In the genomic region with DNA sequence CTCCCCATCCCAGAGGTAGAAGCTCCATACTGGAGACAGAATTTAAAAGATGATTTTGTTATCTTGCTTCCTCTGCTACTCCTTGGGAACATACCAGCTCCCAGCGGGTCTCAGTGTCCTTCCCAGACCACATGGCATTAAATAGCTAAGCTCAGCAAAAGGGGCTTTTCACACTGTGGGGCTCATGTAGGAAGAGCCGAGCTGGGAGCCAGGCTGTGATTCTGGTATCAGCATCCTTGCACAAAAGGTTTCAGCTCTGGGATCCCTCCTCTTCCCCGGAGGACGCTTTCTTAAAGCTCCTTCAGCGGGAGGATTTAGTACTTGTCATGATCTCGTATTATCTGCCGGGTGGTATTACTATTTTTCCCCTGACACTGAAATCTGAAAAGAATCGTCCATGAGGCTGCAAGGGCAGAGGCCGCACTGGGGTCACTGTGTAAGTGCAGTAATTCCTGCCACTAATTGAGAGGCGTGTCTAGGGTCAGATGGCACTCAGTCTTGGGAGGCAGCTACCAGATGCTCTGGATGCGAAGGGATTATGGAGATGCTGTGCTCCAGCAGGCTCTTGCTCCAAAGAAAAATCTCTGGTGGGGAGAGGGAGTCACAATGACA, we compare ENCODE assay signal across 18 mouse cellular contexts.
DNase-seq lines count a peak whose midpoint lies in the region; ATAC-seq lines count a peak whose summit lies in the region.
"Had no signal": no experiment of that assay in that cellular context is flagged by ENCODE, and none has a peak within 500 bp of the region (broad histone marks: within the 10 kb centered on the region; RNA-seq: fewer than 3 reads in every experiment).

No protein-coding gene starts in this region.

- H3K27me3 ChIP-seq in forebrain, embryonic 12.5 days: peaks cover 14% of the 10 kb centered on the region
- H3K27me3 ChIP-seq in forebrain, embryonic 15.5 days: no peaks in the 10 kb centered on the region
- no peaks in the 10 kb centered on the region for H3K27me3 ChIP-seq in hindbrain, embryonic 12.5 days
- no peaks in the 10 kb centered on the region; the same call in 1 of the 2 replicates for H3K27me3 ChIP-seq in midbrain, embryonic 15.5 days (replicated peaks)
- H3K27me3 ChIP-seq in kidney, embryonic 14.5 days (ENCODE audit: control insufficient read depth, insufficient read depth, low read length): no peaks in the 10 kb centered on the region
- H3K27me3 ChIP-seq: Patski had no signal

- H3K9ac ChIP-seq in forebrain, embryonic 12.5 days: no peak overlapping the region
- no peak overlapping the region for H3K9ac ChIP-seq in forebrain, embryonic 15.5 days (replicated peaks)
- no peak overlapping the region for H3K9ac ChIP-seq in hindbrain, embryonic 12.5 days
- H3K9ac ChIP-seq in midbrain, embryonic 15.5 days: no peak overlapping the region
- no peak overlapping the region for H3K9ac ChIP-seq in kidney, embryonic 14.5 days (ENCODE audit: low read depth, low read length)
- H3K9ac ChIP-seq: limb, embryonic 13.5 days had no signal

- 5% methylated on average over 11 of the region's 11 CpGs for WGBS in forebrain, embryonic 12.5 days
- WGBS in forebrain, embryonic 15.5 days: 7% methylated on average over 11 of the region's 11 CpGs
- 7% methylated on average over 11 of the region's 11 CpGs for WGBS in hindbrain, embryonic 12.5 days
- WGBS in midbrain, embryonic 15.5 days: 8% methylated on average over 11 of the region's 11 CpGs
- 10% methylated on average over 11 of the region's 11 CpGs for WGBS in kidney, embryonic 14.5 days

- no peak overlapping the region for H3K4me3 ChIP-seq in forebrain, embryonic 12.5 days (replicated peaks)
- no peak overlapping the region for H3K4me3 ChIP-seq in forebrain, embryonic 15.5 days
- no peak overlapping the region for H3K4me3 ChIP-seq in hindbrain, embryonic 12.5 days
- no peak overlapping the region for H3K4me3 ChIP-seq in midbrain, embryonic 15.5 days
- no peak overlapping the region for H3K4me3 ChIP-seq in kidney, embryonic 14.5 days (ENCODE audit: low read length)
- H3K4me3 ChIP-seq: erythroblast, embryonic 14.5 days; heart, adult 2 months; limb, embryonic 13.5 days had no signal

- no peak overlapping the region for H3K27ac ChIP-seq in forebrain, embryonic 12.5 days
- no peak overlapping the region for H3K27ac ChIP-seq in forebrain, embryonic 15.5 days (replicated peaks)
- no peak overlapping the region for H3K27ac ChIP-seq in hindbrain, embryonic 12.5 days
- peak overlapping the region; percentile 56 for H3K27ac ChIP-seq in midbrain, embryonic 15.5 days
- H3K27ac ChIP-seq in kidney, embryonic 14.5 days (ENCODE audit: low read depth, low read length): no peak overlapping the region
- H3K27ac ChIP-seq: heart, adult 2 months; kidney, postnatal 0 days; limb, embryonic 13.5 days had no signal

- peak; percentile 91 for DNase-seq in embryo, embryonic 10 days (ENCODE audit: low spot score)
- no peak for DNase-seq in kidney, adult 18-20 months
- no peak for DNase-seq in thymus, postnatal 0 days (ENCODE audit: low spot score)
- DNase-seq: cerebellum, adult 18-20 months; heart, adult 2 months; heart, postnatal 10 days; lung, postnatal 4 days; right cerebral cortex, postnatal 25 days; thymus, postnatal 4 days had no signal

- H3K4me2 ChIP-seq in forebrain, embryonic 12.5 days: peak overlapping the region; percentile 6; the same call in 1 of the 2 replicates
- H3K4me2 ChIP-seq in forebrain, embryonic 15.5 days (replicated peaks): no peak overlapping the region
- H3K4me2 ChIP-seq in hindbrain, embryonic 12.5 days (replicated peaks): no peak overlapping the region
- H3K4me2 ChIP-seq in midbrain, embryonic 15.5 days: no peak overlapping the region
- H3K4me2 ChIP-seq in kidney, embryonic 14.5 days (replicated peaks; ENCODE audit: low read depth, low read length): no peak overlapping the region
- H3K4me2 ChIP-seq: limb, embryonic 13.5 days had no signal

- H3K36me3 ChIP-seq in forebrain, embryonic 12.5 days (replicated peaks): no peaks in the 10 kb centered on the region
- no peaks in the 10 kb centered on the region for H3K36me3 ChIP-seq in forebrain, embryonic 15.5 days
- no peaks in the 10 kb centered on the region for H3K36me3 ChIP-seq in hindbrain, embryonic 12.5 days
- H3K36me3 ChIP-seq in midbrain, embryonic 15.5 days (replicated peaks): no peaks in the 10 kb centered on the region
- no peaks in the 10 kb centered on the region for H3K36me3 ChIP-seq in kidney, embryonic 14.5 days (ENCODE audit: control insufficient read depth, insufficient read depth, low read length)
- H3K36me3 ChIP-seq: limb, embryonic 13.5 days had no signal

- H3K9me3 ChIP-seq in forebrain, embryonic 12.5 days: no peaks in the 10 kb centered on the region
- H3K9me3 ChIP-seq in forebrain, embryonic 15.5 days: no peaks in the 10 kb centered on the region
- H3K9me3 ChIP-seq in hindbrain, embryonic 12.5 days (replicated peaks): no peaks in the 10 kb centered on the region; the same call in 1 of the 2 replicates
- no peaks in the 10 kb centered on the region for H3K9me3 ChIP-seq in midbrain, embryonic 15.5 days
- H3K9me3 ChIP-seq in kidney, embryonic 14.5 days (ENCODE audit: control insufficient read depth, low read length): no peaks in the 10 kb centered on the region

- peaks cover 37% of the 10 kb centered on the region for H3K4me1 ChIP-seq in forebrain, embryonic 12.5 days
- H3K4me1 ChIP-seq in forebrain, embryonic 15.5 days: peaks cover 13% of the 10 kb centered on the region
- peaks cover 11% of the 10 kb centered on the region for H3K4me1 ChIP-seq in hindbrain, embryonic 12.5 days
- peaks cover 11% of the 10 kb centered on the region for H3K4me1 ChIP-seq in midbrain, embryonic 15.5 days
- H3K4me1 ChIP-seq in kidney, embryonic 14.5 days (ENCODE audit: control insufficient read depth, insufficient read depth, low read length): no peaks in the 10 kb centered on the region

- peak; percentile 64; the same call in 1 of the 2 replicates for ATAC-seq in forebrain, embryonic 12.5 days (ENCODE audit: low FRiP score)
- ATAC-seq in forebrain, embryonic 15.5 days (replicated peaks): no peak
- peak; percentile 58; the same call in 1 of the 2 replicates for ATAC-seq in hindbrain, embryonic 12.5 days (ENCODE audit: low FRiP score)
- ATAC-seq in midbrain, embryonic 15.5 days (replicated peaks): peak; percentile 52; the same call in 1 of the 2 replicates
- ATAC-seq in kidney, embryonic 14.5 days (ENCODE audit: low FRiP score, low TSS enrichment): no peak
- ATAC-seq: Patski had no signal

Comparison
In these comparisons a context has a peak if more than half of its experiments do, and no peak if none do; other contexts are left out.
1. ATAC-seq: peak in forebrain, embryonic 12.5 days (single experiment), hindbrain, embryonic 12.5 days (single experiment) and midbrain, embryonic 15.5 days (single experiment); none in forebrain, embryonic 15.5 days (single experiment) and kidney, embryonic 14.5 days (single experiment).